Mouse (Mus musculus) heart, embryonic 14.5 days (tissue): Measurements from ENCODE around the gene Skil. TPM values are rescaled to one million over a fixed set of nuclear protein-coding genes. Genes with fewer than 3 reads are reported as not detected.

ENCODE experiments used
- ATAC-seq: fragments of 200-750 bp; cut with Nextera tagmentation; 2 replicates; pipeline ENCODE4 v1.8.0; 2017; ENCODE audit warnings: low read depth, moderate TSS enrichment; ENCODE audit not compliant: insufficient number of reproducible peaks, insufficient read depth, low FRiP score
- H3K27ac ChIP-seq, 2 experiments: fragments of 200-500 bp in 1 of 2; fragments of 300-500 bp in 1 of 2; sonication (generic) in 1 of 2; replicated peaks in 1 of 2; 2 replicates each; pipeline ENCODE4 v1.5.1; 2012 to 2014; ENCODE audit warnings: low read depth in 2 of 2, low read length in 2 of 2, control low read depth in 1 of 2, mild to moderate bottlenecking in 1 of 2, mixed read lengths in 1 of 2; ENCODE audit not compliant: control insufficient read depth in 1 of 2, insufficient read depth in 1 of 2
- H3K27me3 ChIP-seq: fragments of 300-500 bp; sonication (generic); 2 replicates; pipeline ENCODE4 v1.6.1; 2014; ENCODE audit warnings: mild to moderate bottlenecking, low read length, control low read depth; ENCODE audit not compliant: control insufficient read depth, insufficient read depth
- H3K36me3 ChIP-seq: fragments of 300-500 bp; sonication (generic); 2 replicates; pipeline ENCODE4 v1.6.1; 2014; ENCODE audit warnings: mild to moderate bottlenecking, control low read depth, low read length, mixed read lengths; ENCODE audit not compliant: control insufficient read depth, insufficient read depth
- H3K4me1 ChIP-seq, 2 experiments: fragments of 200-500 bp in 1 of 2; fragments of 300-500 bp in 1 of 2; sonication (generic) in 1 of 2; 2 replicates each; pipeline ENCODE4 v1.6.1; 2012 to 2014; ENCODE audit warnings: low read length in 2 of 2, control low read depth in 1 of 2, mixed read lengths in 1 of 2; ENCODE audit not compliant: control insufficient read depth in 2 of 2, insufficient read depth in 2 of 2
- H3K4me2 ChIP-seq: fragments of 300-500 bp; sonication (generic); 2 replicates; pipeline ENCODE4 v1.6.1; 2014; ENCODE audit warnings: mild to moderate bottlenecking, low read length
- H3K4me3 ChIP-seq, 2 experiments: fragments of 200-500 bp in 1 of 2; fragments of 300-500 bp in 1 of 2; sonication (generic) in 1 of 2; 2 replicates each; pipeline ENCODE4 v1.5.1; 2012 to 2014; ENCODE audit warnings: low read length in 2 of 2, mild to moderate bottlenecking in 2 of 2, control low read depth in 1 of 2, low read depth in 1 of 2, moderate library complexity in 1 of 2; ENCODE audit not compliant: control insufficient read depth in 1 of 2, insufficient read depth in 1 of 2
- H3K9ac ChIP-seq: fragments of 300-500 bp; sonication (generic); 2 replicates; pipeline ENCODE4 v1.6.1; 2014; ENCODE audit warnings: mild to moderate bottlenecking, low read length
- H3K9me3 ChIP-seq: fragments of 300-500 bp; sonication (generic); 2 replicates; pipeline ENCODE4 v1.6.1; 2016; ENCODE audit warnings: low read length, control low read depth; ENCODE audit not compliant: control insufficient read depth
- WGBS: fragments of 180-500 bp; shearing (Covaris S2); extraction: QIAGEN DNeasy Blood & Tissue Kit; methylation state at CpG from one replicate; pipeline ENCODE4 v1.1.7; 2014; 5-methylcytosine and 5-hydroxymethylcytosine counted together
- polyA plus RNA-seq: library from polyadenylated mRNA; unstranded; fragments of >200 nt; fragmentation: Nextera tagmentation; extraction: Ambion mirVana; gene quantifications from 2 replicates; pipeline ENCODE4 v1.2.1, GENCODE M21; 2014

Skil gene
- polyA plus RNA-seq, 1 experiment from 2014 or later: 19.0 TPM

GRCm38 (mm10) chr3:31085000-31085399 is 9.9 kb upstream of the Skil start:
- no peak for ATAC-seq
- H3K4me3 ChIP-seq: no peak overlapping the region
- H3K9me3 ChIP-seq: no peaks in the 10 kb centered on the region
- H3K4me1 ChIP-seq: peaks cover 4 to 8% of the 10 kb centered on the region in 2 experiments
- H3K27ac ChIP-seq: no peak overlapping the region
- no peak overlapping the region for H3K4me2 ChIP-seq
- 87% methylated on average over 3 of the region's 3 CpGs for WGBS
- no peaks in the 10 kb centered on the region for H3K27me3 ChIP-seq
- no peaks in the 10 kb centered on the region for H3K36me3 ChIP-seq
- H3K9ac ChIP-seq: no peak overlapping the region

- WGBS: 54% methylated on average over 9 of the region's 10 CpGs
- no peak for ATAC-seq
- H3K27ac ChIP-seq: no peak overlapping the region
- H3K36me3 ChIP-seq: no peaks in the 10 kb centered on the region
- H3K9me3 ChIP-seq: no peaks in the 10 kb centered on the region
- H3K4me1 ChIP-seq: peaks cover 0 to 4% of the 10 kb centered on the region in 2 experiments; a peak in 3 of 4 replicates
- H3K27me3 ChIP-seq: no peaks in the 10 kb centered on the region
- H3K9ac ChIP-seq: no peak overlapping the region
- H3K4me3 ChIP-seq: no peak overlapping the region
- no peak overlapping the region for H3K4me2 ChIP-seq
Measured at GRCm38 (mm10) chr3:31088789-31089775, 5.8 kb upstream of the Skil start.

- ATAC-seq: no peak
- WGBS: 47% methylated on average over 7 of the region's 7 CpGs
- Histone ChIP-seq H3K9me3 (no peaks in the 10 kb centered on the region), H3K27ac (no peak overlapping the region), H3K36me3 (no peaks in the 10 kb centered on the region), H3K27me3 (no peaks in the 10 kb centered on the region), H3K4me3 (no peak overlapping the region), H3K4me2 (no peak overlapping the region), H3K9ac (no peak overlapping the region), H3K4me1 (peaks cover 0 to 4% of the 10 kb centered on the region in 2 experiments; a peak in 2 of 4 replicates)
Measured at GRCm38 (mm10) chr3:31089956-31090355, 4.9 kb upstream of the Skil start.

GRCm38 (mm10) chr3:31093196-31093595 is 1.7 kb upstream of the Skil start:
- no peaks in the 10 kb centered on the region for H3K27me3 ChIP-seq

DNA sequence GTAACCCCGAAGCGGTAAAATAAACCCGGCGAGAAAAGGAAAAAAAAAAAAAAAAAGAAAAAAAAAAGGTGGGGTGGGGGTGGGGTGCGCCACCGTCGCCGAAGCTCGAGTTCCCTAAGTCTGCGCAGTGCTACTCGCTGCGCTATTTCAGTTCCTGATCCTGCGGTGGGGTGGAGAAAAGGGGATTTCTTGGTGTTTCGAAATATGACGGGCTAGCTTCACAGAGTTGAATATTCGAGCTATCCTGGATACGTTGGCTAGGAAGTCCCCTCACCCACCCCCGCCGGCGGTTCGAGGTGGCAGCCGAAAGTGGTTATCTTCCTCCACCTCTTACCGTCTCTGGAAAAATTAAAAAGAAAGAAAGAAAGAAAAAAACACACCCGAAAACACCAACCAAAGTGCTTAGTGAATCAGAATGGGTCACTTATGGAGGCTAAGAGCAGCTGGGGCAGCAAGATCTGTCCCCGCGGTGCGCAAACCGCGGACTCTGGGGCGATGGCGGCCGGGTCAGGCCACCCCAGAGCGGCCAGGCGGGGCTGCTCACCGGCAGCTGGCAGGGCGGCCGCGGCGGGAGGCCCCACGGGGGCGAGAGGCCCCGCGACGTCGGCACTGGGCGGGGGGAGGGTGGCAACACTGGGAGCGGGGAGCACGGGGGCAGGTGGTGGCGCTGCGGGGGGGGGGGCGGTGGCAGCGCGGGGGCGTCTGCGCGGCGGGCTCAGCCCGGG is 1.1 kb upstream of the Skil start:
- peak overlapping the region; percentile 95 for H3K9ac ChIP-seq
- H3K4me2 ChIP-seq: peak overlapping the region; percentile 73
- peak overlapping the region; percentile 99 to 100 for H3K27ac ChIP-seq
- H3K4me1 ChIP-seq: peaks cover 6 to 19% of the 10 kb centered on the region in 2 experiments
- no peaks in the 10 kb centered on the region for H3K9me3 ChIP-seq
- H3K4me3 ChIP-seq: peak overlapping the region; percentile 93 to 95
- peak; percentile 41 for ATAC-seq
- no peaks in the 10 kb centered on the region for H3K27me3 ChIP-seq
- peaks cover 16% of the 10 kb centered on the region for H3K36me3 ChIP-seq
- WGBS: under 1% methylated on average over 37 of the region's 58 CpGs

More at GRCm38 (mm10) chr3:31093196-31093595, 1.7 kb upstream of the Skil start:
- Histone ChIP-seq H3K9me3 (no peaks in the 10 kb centered on the region), H3K36me3 (peaks cover 11% of the 10 kb centered on the region), H3K27ac (peak overlapping the region; percentile 99 to 100; a peak in 3 of 4 replicates), H3K4me3 (peak overlapping the region; percentile 93 to 95), H3K4me2 (peak overlapping the region; percentile 73), H3K9ac (peak overlapping the region; percentile 95), H3K4me1 (peaks cover 6 to 13% of the 10 kb centered on the region in 2 experiments)
- WGBS: 4% methylated on average over 13 of the region's 13 CpGs
- no peak for ATAC-seq

GRCm38 (mm10) chr3:31095179-31095490 is 277 bp downstream of the Skil start:
- Histone ChIP-seq H3K27ac (peak overlapping the region; percentile 88 to 99), H3K4me1 (peaks cover 6 to 26% of the 10 kb centered on the region in 2 experiments), H3K4me3 (peak overlapping the region; percentile 93 to 95), H3K27me3 (no peaks in the 10 kb centered on the region), H3K9ac (peak overlapping the region; percentile 95), H3K36me3 (peaks cover 16% of the 10 kb centered on the region), H3K9me3 (no peaks in the 10 kb centered on the region), H3K4me2 (peak overlapping the region; percentile 71)
- ATAC-seq: peak; percentile 2; the same call in 1 of the 2 replicates
- WGBS: under 1% methylated on average over 23 of the region's 39 CpGs

- Histone ChIP-seq H3K36me3 (peaks cover 16% of the 10 kb centered on the region), H3K27me3 (no peaks in the 10 kb centered on the region), H3K4me2 (peak overlapping the region; percentile 71), H3K27ac (peak overlapping the region; percentile 88 to 99), H3K4me3 (peak overlapping the region; percentile 93 to 95), H3K9me3 (no peaks in the 10 kb centered on the region), H3K4me1 (peaks cover 6 to 27% of the 10 kb centered on the region in 2 experiments), H3K9ac (peak overlapping the region; percentile 95)
- WGBS: under 1% methylated on average over 31 of the region's 33 CpGs
- peak; percentile 11; the same call in 1 of the 2 replicates for ATAC-seq
Measured at GRCm38 (mm10) chr3:31095491-31096154, 765 bp downstream of the Skil start.
